Comparison of ENCODE assay signal across 8 mouse cellular contexts in genomic region chr1:65178126-65178901, GRCm38 (mm10). TPM values are rescaled to one million over a fixed set of nuclear protein-coding genes. Genes with fewer than 3 reads are reported as not detected.
DNase-seq lines count a peak whose midpoint lies in the region; ATAC-seq lines count a peak whose summit lies in the region.

No protein-coding gene starts in this region.

- H3K4me3 ChIP-seq in forebrain, embryonic 10.5 days, result peak overlapping the region; percentile 78
- H3K4me3 ChIP-seq in heart, embryonic 16.5 days (ENCODE audit: low read length), result peak overlapping the region; percentile 83
- H3K4me3 ChIP-seq in liver, embryonic 15.5 days (replicated peaks), result peak overlapping the region; percentile 72
- H3K4me3 ChIP-seq in neural tube, embryonic 12.5 days, result peak overlapping the region; percentile 71

- H3K27ac ChIP-seq in forebrain, embryonic 10.5 days, result peak overlapping the region; percentile 97
- H3K27ac ChIP-seq in heart, embryonic 16.5 days (ENCODE audit: low read length), result peak overlapping the region; percentile 97
- H3K27ac ChIP-seq in liver, embryonic 15.5 days (replicated peaks), result peak overlapping the region; percentile 94
- H3K27ac ChIP-seq in neural tube, embryonic 12.5 days, result peak overlapping the region; percentile 97

- H3K9me3 ChIP-seq in forebrain, embryonic 10.5 days, result no peaks in the 10 kb centered on the region
- H3K9me3 ChIP-seq in heart, embryonic 16.5 days (replicated peaks; ENCODE audit: control insufficient read depth, low read length), result no peaks in the 10 kb centered on the region
- H3K9me3 ChIP-seq in liver, embryonic 15.5 days (replicated peaks), result no peaks in the 10 kb centered on the region
- H3K9me3 ChIP-seq in neural tube, embryonic 12.5 days, result no peaks in the 10 kb centered on the region

- peak overlapping the region; percentile 85 for H3K4me2 ChIP-seq in heart, embryonic 16.5 days (ENCODE audit: low read depth, low read length)
- H3K4me2 ChIP-seq in liver, embryonic 15.5 days, result peak overlapping the region; percentile 93
- peak overlapping the region; percentile 62 for H3K4me2 ChIP-seq in neural tube, embryonic 12.5 days (replicated peaks)

- H3K4me1 ChIP-seq in forebrain, embryonic 10.5 days, result peaks cover 29% of the 10 kb centered on the region
- peaks cover 11% of the 10 kb centered on the region for H3K4me1 ChIP-seq in heart, embryonic 16.5 days (ENCODE audit: control insufficient read depth, insufficient read depth, low read length)
- H3K4me1 ChIP-seq in liver, embryonic 15.5 days (replicated peaks), result peaks cover 39% of the 10 kb centered on the region
- H3K4me1 ChIP-seq in neural tube, embryonic 12.5 days, result peaks cover 13% of the 10 kb centered on the region; the same call in 1 of the 2 replicates

- peak; percentile 84 to 93 for DNase-seq in CD8-positive naive resting alpha-beta T cell, adult 2 months (ENCODE audit: low read depth in 2 of 2, low spot score in 2 of 2)
- peak; percentile 93 for DNase-seq in c-Kit-positive CD71-negative TER-119-negative erythroid progenitor cells, embryonic 14.5 days (ENCODE audit: low read depth)
- DNase-seq in forebrain, embryonic 10.5 days (ENCODE audit: extremely low spot score, low spot score), result peak; percentile 88
- peak; percentile 97 to 99 for DNase-seq in kidney, postnatal 36 days
- peak; percentile 87 for DNase-seq in telencephalon, adult 2 months (ENCODE audit: low read depth, low spot score)

- peak overlapping the region; percentile 83 for H3K9ac ChIP-seq in heart, embryonic 16.5 days (ENCODE audit: low read length)
- peak overlapping the region; percentile 69 for H3K9ac ChIP-seq in liver, embryonic 15.5 days
- H3K9ac ChIP-seq in neural tube, embryonic 12.5 days, result peak overlapping the region; percentile 87

- no peaks in the 10 kb centered on the region for H3K27me3 ChIP-seq in forebrain, embryonic 10.5 days (ENCODE audit: poor library complexity, severe bottlenecking)
- no peaks in the 10 kb centered on the region for H3K27me3 ChIP-seq in heart, embryonic 16.5 days (ENCODE audit: control insufficient read depth, insufficient read depth, low read length)
- no peaks in the 10 kb centered on the region for H3K27me3 ChIP-seq in liver, embryonic 15.5 days
- H3K27me3 ChIP-seq in neural tube, embryonic 12.5 days (replicated peaks), result no peaks in the 10 kb centered on the region

- peak; percentile 85 for ATAC-seq in heart, embryonic 16.5 days (replicated peaks; ENCODE audit: extremely low read depth, insufficient read depth, low FRiP score)
- peak; percentile 79 for ATAC-seq in liver, embryonic 15.5 days (ENCODE audit: insufficient read depth)
- peak; percentile 89 for ATAC-seq in neural tube, embryonic 12.5 days (ENCODE audit: low FRiP score, low read depth)

- 6% methylated on average over 27 of the region's 27 CpGs for WGBS in forebrain, embryonic 10.5 days
- WGBS in heart, embryonic 16.5 days, result 4% methylated on average over 27 of the region's 27 CpGs
- WGBS in liver, embryonic 15.5 days (ENCODE audit: insufficient replicate concordance), result 2% methylated on average over 27 of the region's 27 CpGs
- WGBS in neural tube, embryonic 12.5 days, result 8% methylated on average over 27 of the region's 27 CpGs

- H3K36me3 ChIP-seq in forebrain, embryonic 10.5 days (replicated peaks), result peaks cover 20% of the 10 kb centered on the region
- H3K36me3 ChIP-seq in heart, embryonic 16.5 days (ENCODE audit: control insufficient read depth, insufficient read depth), result peaks cover 5% of the 10 kb centered on the region; the same call in 1 of the 2 replicates
- peaks cover 8% of the 10 kb centered on the region for H3K36me3 ChIP-seq in liver, embryonic 15.5 days (replicated peaks)
- H3K36me3 ChIP-seq in neural tube, embryonic 12.5 days, result peaks cover 12% of the 10 kb centered on the region

RNA-seq across cellular contexts. Expression of gene Idh1, which starts 8.0 kb away (rescaled TPM):
- 245 and 249 TPM in 2 replicates for polyA plus RNA-seq in forebrain, embryonic 10.5 days (2016; fragmentation: Nextera tagmentation; extraction: Ambion mirVana)
- polyA plus RNA-seq in heart, embryonic 16.5 days (2015; fragmentation: Nextera tagmentation; extraction: Ambion mirVana), result 65.2 and 65.4 TPM in 2 replicates
- polyA plus RNA-seq in liver, embryonic 15.5 days (2015; fragmentation: Nextera tagmentation; extraction: Ambion mirVana), result 118 and 131 TPM in 2 replicates
- 399 and 409 TPM in 2 replicates for polyA plus RNA-seq in neural tube, embryonic 12.5 days (2016; fragmentation: Nextera tagmentation; extraction: Ambion mirVana)

RNA-seq across cellular contexts. Expression of gene Pikfyve, which starts 8.2 kb away (rescaled TPM):
- polyA plus RNA-seq in forebrain, embryonic 10.5 days (2016; fragmentation: Nextera tagmentation; extraction: Ambion mirVana), result 13.1 and 16.3 TPM in 2 replicates
- 5.5 and 6.3 TPM in 2 replicates for polyA plus RNA-seq in heart, embryonic 16.5 days (2015; fragmentation: Nextera tagmentation; extraction: Ambion mirVana)
- 3.9 and 4.4 TPM in 2 replicates for polyA plus RNA-seq in liver, embryonic 15.5 days (2015; fragmentation: Nextera tagmentation; extraction: Ambion mirVana)
- polyA plus RNA-seq in neural tube, embryonic 12.5 days (2016; fragmentation: Nextera tagmentation; extraction: Ambion mirVana), result 16.5 and 18.1 TPM in 2 replicates

RNA-seq across cellular contexts. Expression of gene D630023F18Rik, which starts 55.3 kb away (rescaled TPM):
- polyA plus RNA-seq in forebrain, embryonic 10.5 days (2016; fragmentation: Nextera tagmentation; extraction: Ambion mirVana), result 0.14 and 0.25 TPM in 2 replicates
- 0.40 and 0.42 TPM in 2 replicates for polyA plus RNA-seq in heart, embryonic 16.5 days (2015; fragmentation: Nextera tagmentation; extraction: Ambion mirVana)
- polyA plus RNA-seq in liver, embryonic 15.5 days (2015; fragmentation: Nextera tagmentation; extraction: Ambion mirVana), result 0.31 and 0.41 TPM in 2 replicates
- 0.19 TPM in 1 of 2 replicates, not detected in the other for polyA plus RNA-seq in neural tube, embryonic 12.5 days (2016; fragmentation: Nextera tagmentation; extraction: Ambion mirVana)

RNA-seq across cellular contexts. Expression of gene Gm28845, which starts 59.0 kb away (rescaled TPM):
- polyA plus RNA-seq in forebrain, embryonic 10.5 days (2016; fragmentation: Nextera tagmentation; extraction: Ambion mirVana), result not detected in 2 replicates
- not detected in 2 replicates for polyA plus RNA-seq in heart, embryonic 16.5 days (2015; fragmentation: Nextera tagmentation; extraction: Ambion mirVana)
- not detected in 2 replicates for polyA plus RNA-seq in liver, embryonic 15.5 days (2015; fragmentation: Nextera tagmentation; extraction: Ambion mirVana)
- polyA plus RNA-seq in neural tube, embryonic 12.5 days (2016; fragmentation: Nextera tagmentation; extraction: Ambion mirVana), result not detected in 2 replicates

Comparison
In these comparisons a context has a peak if more than half of its experiments do, and no peak if none do; other contexts are left out.
1. Peak in every context shown above with its lines: DNase-seq, ATAC-seq, H3K4me3 ChIP-seq and H3K27ac ChIP-seq.